Mouse (Mus musculus): ENCODE data around the gene Shprh. TPM values are rescaled to one million over a fixed set of nuclear protein-coding genes. Genes with fewer than 3 reads are reported as not detected.
"Not testable (repeated sequence)": the region's sequence is repeated elsewhere in the genome, so short reads cannot be mapped to it uniquely, and the experiment has no call there.

The Shprh gene
- total and polyA plus RNA-seq, 3 experiments: 11.0 to 12.9 (median 12.1) TPM

DNA sequence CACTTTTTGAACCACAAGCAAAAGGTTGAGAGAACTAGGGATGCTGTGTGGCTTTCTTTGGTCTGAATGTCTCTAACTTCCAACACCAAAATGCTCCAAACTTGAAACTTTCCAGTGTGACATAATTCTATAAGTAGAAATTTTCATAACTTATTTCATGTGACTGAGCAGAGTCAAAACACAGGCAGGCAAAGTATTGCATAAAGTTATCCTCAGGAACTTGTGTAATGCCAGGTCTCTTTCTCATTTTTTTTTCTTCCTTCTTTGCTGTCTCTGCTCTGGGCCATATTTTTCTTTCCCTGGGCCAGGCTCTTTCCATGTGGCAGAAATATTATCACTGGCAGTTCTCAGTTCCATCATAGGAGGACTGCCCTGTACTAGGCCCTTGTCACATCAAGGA is 110.9 kb downstream of the Shprh start:
- H3K4me2 ChIP-seq (ENCODE audit: insufficient read depth, low read depth, poor library complexity, severe bottlenecking): no peak overlapping the region
- no peak overlapping the region for H3K9ac ChIP-seq (ENCODE audit: insufficient read depth, low read depth)
- H3K4me3 ChIP-seq (replicated peaks in 1 of 3; ENCODE audit: low read depth in 2 of 3, low read length in 2 of 3, poor library complexity in 1 of 3): no peak overlapping the region
- no peaks in the 10 kb centered on the region for H3K36me3 ChIP-seq (replicated peaks in 1 of 2; ENCODE audit: control insufficient read depth in 1 of 2, insufficient read depth in 1 of 2, low read length in 1 of 2)
- no peaks in the 10 kb centered on the region for H3K79me2 ChIP-seq (replicated peaks; ENCODE audit: control insufficient read depth, extremely low read depth, insufficient read depth, poor library complexity, severe bottlenecking)
- in situ Hi-C loops (cut with MboI; ENCODE audit: low pct_ligation_motif_present, low pct_unique_long_range_greater_than_20kb, low sequenced_read_pairs): no loop called here
- DNase-seq (ENCODE audit: extremely low read depth): no peak
- H3K4me1 ChIP-seq (ENCODE audit: control insufficient read depth in 1 of 2, insufficient read depth in 2 of 2): no peaks in the 10 kb centered on the region
- H3K27ac ChIP-seq (ENCODE audit: insufficient read depth, low read depth): no peak overlapping the region
- TF ChIP-seq CTCF (conservative IDR thresholded peaks at IDR 0.05 in 1 of 2, IDR thresholded peaks at IDR 0.05 in 1 of 2; ENCODE audit: low read depth in 2 of 2, low read length in 2 of 2): no peak
- TF ChIP-seq JUND (conservative IDR thresholded peaks at IDR 0.05; ENCODE audit: low read depth, low read length): no peak
- no peak for TF ChIP-seq USF1 (IDR thresholded peaks at IDR 0.05; ENCODE audit: low read depth, low read length)
- no peak for TF ChIP-seq SIN3A (IDR thresholded peaks at IDR 0.05; ENCODE audit: low read length)
- TF ChIP-seq MEF2A (IDR thresholded peaks at IDR 0.05; ENCODE audit: borderline replicate concordance, low read depth, low read length): no peak
- TF ChIP-seq IRF4 (IDR thresholded peaks at IDR 0.05; ENCODE audit: low read depth, low read length): no peak
- dilution Hi-C loops (cut with MboI; ENCODE audit: extremely low pct_ligation_motif_present, extremely low pct_unique_long_range_greater_than_20kb, low sequenced_read_pairs): no loop called here
- no peaks in the 10 kb centered on the region for H3K9me3 ChIP-seq (replicated peaks; ENCODE audit: low read length)
- H3K27me3 ChIP-seq (replicated peaks): no peaks in the 10 kb centered on the region

DNA sequence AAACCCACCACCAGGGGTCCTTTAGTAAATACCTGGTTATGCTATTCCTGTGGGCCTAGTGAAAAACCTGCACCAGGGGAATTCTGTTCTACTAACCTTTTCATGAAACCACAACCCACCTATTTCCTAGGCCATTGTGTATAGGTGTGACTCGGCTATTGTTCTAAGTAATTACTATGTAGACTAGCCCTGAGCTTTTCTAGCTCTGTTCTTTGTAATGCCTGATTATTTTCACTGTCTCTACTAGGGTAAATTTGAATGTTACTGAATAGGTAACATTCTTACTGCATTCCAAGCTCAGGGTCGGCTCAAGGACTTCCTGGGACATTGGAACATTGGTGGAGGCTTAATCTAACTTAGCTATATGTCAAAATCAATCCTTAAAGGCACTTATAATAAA is 113.1 kb downstream of the Shprh start:
- H3K27me3 ChIP-seq (replicated peaks); H3K4me1 ChIP-seq (ENCODE audit: control insufficient read depth in 1 of 2, insufficient read depth in 2 of 2); in situ Hi-C loops (cut with MboI; ENCODE audit: low pct_ligation_motif_present, low pct_unique_long_range_greater_than_20kb, low sequenced_read_pairs); dilution Hi-C loops (cut with MboI; ENCODE audit: extremely low pct_ligation_motif_present, extremely low pct_unique_long_range_greater_than_20kb, low sequenced_read_pairs); DNase-seq (ENCODE audit: extremely low read depth); H3K4me2 ChIP-seq (ENCODE audit: insufficient read depth, low read depth, poor library complexity, severe bottlenecking); H3K27ac ChIP-seq (ENCODE audit: insufficient read depth, low read depth); H3K9ac ChIP-seq (ENCODE audit: insufficient read depth, low read depth); H3K4me3 ChIP-seq (replicated peaks in 1 of 3; ENCODE audit: low read depth in 2 of 3, low read length in 2 of 3, poor library complexity in 1 of 3); H3K36me3 ChIP-seq (replicated peaks in 1 of 2; ENCODE audit: control insufficient read depth in 1 of 2, insufficient read depth in 1 of 2, low read length in 1 of 2); H3K9me3 ChIP-seq (replicated peaks; ENCODE audit: low read length); H3K79me2 ChIP-seq (replicated peaks; ENCODE audit: control insufficient read depth, extremely low read depth, insufficient read depth, poor library complexity, severe bottlenecking): not testable (repeated sequence)

DNA sequence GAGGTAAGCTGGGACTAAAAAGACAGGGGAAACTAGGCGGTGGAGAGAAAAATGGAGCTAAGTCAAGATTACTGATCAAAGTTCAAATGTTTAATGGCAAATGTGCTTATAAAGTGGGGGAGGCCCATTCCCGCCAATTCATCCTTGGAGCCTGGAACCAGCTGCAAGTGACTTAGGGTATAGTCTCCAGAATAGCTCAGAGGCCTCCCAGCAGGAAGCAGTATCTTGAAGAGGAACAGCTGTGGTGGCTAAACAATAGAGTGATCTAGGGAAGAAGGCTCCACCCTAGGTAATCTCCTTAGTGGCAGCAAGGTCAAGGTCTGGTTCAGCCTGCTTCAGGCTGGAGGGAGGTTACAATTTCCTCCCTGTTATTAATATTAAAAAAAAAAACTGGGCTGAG is 114.6 kb downstream of the Shprh start:
- H3K79me2 ChIP-seq (replicated peaks; ENCODE audit: control insufficient read depth, extremely low read depth, insufficient read depth, poor library complexity, severe bottlenecking); H3K4me3 ChIP-seq (replicated peaks in 1 of 3; ENCODE audit: low read depth in 2 of 3, low read length in 2 of 3, poor library complexity in 1 of 3); dilution Hi-C loops (cut with MboI; ENCODE audit: extremely low pct_ligation_motif_present, extremely low pct_unique_long_range_greater_than_20kb, low sequenced_read_pairs); H3K27ac ChIP-seq (ENCODE audit: insufficient read depth, low read depth); H3K4me2 ChIP-seq (ENCODE audit: insufficient read depth, low read depth, poor library complexity, severe bottlenecking); H3K27me3 ChIP-seq (replicated peaks); H3K4me1 ChIP-seq (ENCODE audit: control insufficient read depth in 1 of 2, insufficient read depth in 2 of 2); DNase-seq (ENCODE audit: extremely low read depth); H3K9ac ChIP-seq (ENCODE audit: insufficient read depth, low read depth); in situ Hi-C loops (cut with MboI; ENCODE audit: low pct_ligation_motif_present, low pct_unique_long_range_greater_than_20kb, low sequenced_read_pairs); H3K36me3 ChIP-seq (replicated peaks in 1 of 2; ENCODE audit: control insufficient read depth in 1 of 2, insufficient read depth in 1 of 2, low read length in 1 of 2); H3K9me3 ChIP-seq (replicated peaks; ENCODE audit: low read length): not testable (repeated sequence)

Other genes with a start within 250 kb of the Shprh start
- gene Grm1, start 67.1 kb upstream of the Shprh start, total RNA-seq (2012; rRNA removed): not detected in 2 replicates
- not detected in 2 replicates for gene Grm1, start 67.1 kb upstream of the Shprh start, total RNA-seq (2014; rRNA removed)
- gene Grm1, start 67.1 kb upstream of the Shprh start, polyA plus RNA-seq (2012; ENCODE audit: insufficient read length, low read depth): not detected in 2 replicates
- gene Fbxo30, start 131.9 kb downstream of the Shprh start, total RNA-seq (2012; rRNA removed): 1.8 and 2.1 TPM in 2 replicates
- gene Fbxo30, start 131.9 kb downstream of the Shprh start, total RNA-seq (2014; rRNA removed): 3.1 and 3.2 TPM in 2 replicates
- gene Fbxo30, start 131.9 kb downstream of the Shprh start, polyA plus RNA-seq (2012; ENCODE audit: insufficient read length, low read depth): 2.6 and 3.0 TPM in 2 replicates
- gene Epm2a, start 194.0 kb downstream of the Shprh start, total RNA-seq (2012; rRNA removed): not detected in 2 replicates
- gene Epm2a, start 194.0 kb downstream of the Shprh start, total RNA-seq (2014; rRNA removed): not detected in 2 replicates
- not detected in 2 replicates for gene Epm2a, start 194.0 kb downstream of the Shprh start, polyA plus RNA-seq (2012; ENCODE audit: insufficient read length, low read depth)